Comparison of ENCODE assay signal across 10 mouse cellular contexts in the genomic region with DNA sequence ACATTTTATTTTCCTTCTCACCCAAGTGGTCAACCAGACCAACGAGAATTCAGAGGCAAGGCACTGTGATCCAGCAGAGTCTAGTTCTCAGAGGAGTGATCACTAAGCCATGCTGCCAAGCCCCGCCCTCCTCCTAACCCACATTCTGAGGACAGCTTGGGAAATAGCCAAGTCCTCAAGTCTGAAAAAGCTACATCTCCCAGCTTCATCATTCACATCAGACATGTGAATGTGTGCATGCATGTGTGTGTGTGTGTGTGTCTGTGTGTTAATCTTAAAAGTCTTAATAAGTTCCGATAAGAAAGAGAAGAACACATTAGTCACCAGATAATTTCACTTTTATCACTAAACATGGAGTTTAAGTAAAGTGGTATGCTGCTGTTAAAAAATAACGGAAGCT.
DNase-seq lines count a peak whose midpoint lies in the region; ATAC-seq and TF ChIP-seq lines count a peak whose summit lies in the region.
"Had no signal": no experiment of that assay in that cellular context is flagged by ENCODE, and none has a peak within 500 bp of the region (broad histone marks: within the 10 kb centered on the region; RNA-seq: fewer than 3 reads in every experiment).

No protein-coding gene starts in this region.

- no peak overlapping the region for H3K4me3 ChIP-seq in hindbrain, postnatal 0 days (ENCODE audit: low read length)
- no peak overlapping the region for H3K4me3 ChIP-seq in hindbrain, embryonic 13.5 days
- no peak overlapping the region for H3K4me3 ChIP-seq in heart, postnatal 0 days (ENCODE audit: low read depth, low read length)

- no peak for ATAC-seq in hindbrain, postnatal 0 days
- ATAC-seq in hindbrain, embryonic 13.5 days (ENCODE audit: low FRiP score): no peak
- ATAC-seq in heart, postnatal 0 days (ENCODE audit: insufficient read depth, low read depth): no peak

- no peak overlapping the region for H3K9ac ChIP-seq in hindbrain, postnatal 0 days (replicated peaks; ENCODE audit: low read length)
- no peak overlapping the region for H3K9ac ChIP-seq in hindbrain, embryonic 13.5 days
- H3K9ac ChIP-seq in heart, postnatal 0 days (replicated peaks; ENCODE audit: low read depth, low read length): no peak overlapping the region

- no peak overlapping the region for H3K4me2 ChIP-seq in hindbrain, postnatal 0 days (ENCODE audit: low read depth, low read length)
- no peak overlapping the region for H3K4me2 ChIP-seq in hindbrain, embryonic 13.5 days
- H3K4me2 ChIP-seq in heart, postnatal 0 days (ENCODE audit: low read depth, low read length): no peak overlapping the region

- H3K27ac ChIP-seq in hindbrain, postnatal 0 days: no peak overlapping the region
- H3K27ac ChIP-seq in hindbrain, embryonic 13.5 days: no peak overlapping the region
- H3K27ac ChIP-seq in heart, postnatal 0 days (ENCODE audit: low read depth): no peak overlapping the region
- H3K27ac ChIP-seq: kidney, postnatal 0 days had no signal

- H3K27me3 ChIP-seq in hindbrain, postnatal 0 days (ENCODE audit: insufficient read depth, low read length): no peaks in the 10 kb centered on the region
- H3K27me3 ChIP-seq in hindbrain, embryonic 13.5 days: no peaks in the 10 kb centered on the region
- no peaks in the 10 kb centered on the region for H3K27me3 ChIP-seq in heart, postnatal 0 days (ENCODE audit: control insufficient read depth, insufficient read depth, low read length)

- H3K9me3 ChIP-seq in hindbrain, postnatal 0 days (ENCODE audit: low read length): no peaks in the 10 kb centered on the region
- no peaks in the 10 kb centered on the region for H3K9me3 ChIP-seq in hindbrain, embryonic 13.5 days
- H3K9me3 ChIP-seq in heart, postnatal 0 days (replicated peaks; ENCODE audit: control insufficient read depth, low read length): no peaks in the 10 kb centered on the region

- no peak for TF ChIP-seq CTCF in hindbrain, postnatal 0 days (IDR thresholded peaks at IDR 0.05; ENCODE audit: low read depth)
- TF ChIP-seq CTCF in heart, postnatal 0 days (IDR thresholded peaks at IDR 0.05; ENCODE audit: low read depth): no peak

- H3K36me3 ChIP-seq in hindbrain, postnatal 0 days (ENCODE audit: insufficient read depth, low read length): no peaks in the 10 kb centered on the region
- no peaks in the 10 kb centered on the region for H3K36me3 ChIP-seq in hindbrain, embryonic 13.5 days
- H3K36me3 ChIP-seq in heart, postnatal 0 days (replicated peaks; ENCODE audit: control insufficient read depth, insufficient read depth, low read length): no peaks in the 10 kb centered on the region

- TF ChIP-seq EP300 in heart, postnatal 0 days (IDR thresholded peaks at IDR 0.05; ENCODE audit: low read depth): no peak

- DNase-seq in hindbrain, postnatal 0 days (ENCODE audit: low spot score): peak; percentile 4
- DNase-seq in adipocyte (ENCODE audit: low spot score): peak; percentile 90
- DNase-seq in heart, postnatal 0 days (ENCODE audit: low spot score): peak; percentile 20
- peak; percentile 50 for DNase-seq in lung, postnatal 25 days (ENCODE audit: low spot score)
- DNase-seq in neural tube, embryonic 10.5 days (ENCODE audit: extremely low spot score, low spot score): no peak
- no peak for DNase-seq in layer of hippocampus, postnatal 10 days (ENCODE audit: low spot score in 2 of 2)
- no peak for DNase-seq in spleen, postnatal 4 days (ENCODE audit: low spot score in 2 of 2)
- DNase-seq: right cerebral cortex, adult 18-20 months had no signal

- no peaks in the 10 kb centered on the region for H3K4me1 ChIP-seq in hindbrain, postnatal 0 days (ENCODE audit: insufficient read depth, low read length)
- H3K4me1 ChIP-seq in hindbrain, embryonic 13.5 days (replicated peaks): no peaks in the 10 kb centered on the region
- no peaks in the 10 kb centered on the region for H3K4me1 ChIP-seq in heart, postnatal 0 days (ENCODE audit: control insufficient read depth, insufficient read depth)

- WGBS in hindbrain, postnatal 0 days: 78% methylated on average over 4 of the region's 4 CpGs
- 89% methylated on average over 4 of the region's 4 CpGs for WGBS in hindbrain, embryonic 13.5 days
- WGBS in heart, postnatal 0 days: 57% methylated on average over 4 of the region's 4 CpGs

Comparison
In these comparisons a context has a peak if more than half of its experiments do, and no peak if none do; other contexts are left out.
1. DNase-seq: peak in hindbrain, postnatal 0 days (single experiment), adipocyte (single experiment), heart, postnatal 0 days (single experiment) and lung, postnatal 25 days (single experiment); none in neural tube, embryonic 10.5 days (single experiment), layer of hippocampus, postnatal 10 days (0 of 2) and spleen, postnatal 4 days (0 of 2).